Mouse (Mus musculus) kidney, postnatal 0 days (tissue): ENCODE data around the gene Magix. TPM values are rescaled to one million over a fixed set of nuclear protein-coding genes. Genes with fewer than 3 reads are reported as not detected.

Experiments used
- ATAC-seq: fragments of 200-750 bp; cut with Nextera tagmentation; replicated peaks from 2 replicates; pipeline ENCODE4 v1.8.0; 2017; ENCODE audit warnings: low read depth, moderate number of reproducible peaks, moderate TSS enrichment, moderate library complexity; ENCODE audit not compliant: low FRiP score
- DNase-seq: peaks from one replicate; pipeline ENCODE4 v3.0.0-alpha.2; 2016; ENCODE audit warnings: low spot score
- H3K27ac ChIP-seq: fragments of 300-500 bp; sonication (generic); 2 replicates; pipeline ENCODE4 v1.5.1; 2014; ENCODE audit warnings: mild to moderate bottlenecking
- H3K27me3 ChIP-seq: fragments of 300-500 bp; sonication (generic); 2 replicates; pipeline ENCODE4 v1.6.1; 2014; ENCODE audit warnings: low read length, mixed read lengths; ENCODE audit not compliant: insufficient read depth
- H3K36me3 ChIP-seq: fragments of 300-500 bp; sonication (generic); 2 replicates; pipeline ENCODE4 v1.6.1; 2014; ENCODE audit warnings: low read length, mixed read lengths; ENCODE audit not compliant: insufficient read depth
- H3K4me1 ChIP-seq: fragments of 300-500 bp; sonication (generic); replicated peaks from 2 replicates; pipeline ENCODE4 v1.6.1; 2014; ENCODE audit warnings: antibody characterized with exemption, low read length, mixed read lengths; ENCODE audit not compliant: insufficient read depth
- H3K4me2 ChIP-seq: fragments of 300-500 bp; sonication (generic); 2 replicates; pipeline ENCODE4 v1.6.1; 2014; ENCODE audit warnings: mild to moderate bottlenecking, low read length, moderate library complexity, mixed read lengths
- H3K4me3 ChIP-seq: fragments of 300-500 bp; sonication (generic); replicated peaks from 2 replicates; pipeline ENCODE4 v1.5.1; 2014; ENCODE audit warnings: low read depth, low read length
- H3K9ac ChIP-seq: fragments of 300-500 bp; sonication (generic); 2 replicates; pipeline ENCODE4 v1.6.1; 2014; ENCODE audit warnings: low read depth, low read length
- H3K9me3 ChIP-seq: fragments of 300-500 bp; sonication (generic); replicated peaks from 2 replicates; pipeline ENCODE4 v1.6.1; 2016; ENCODE audit warnings: low read length, inconsistent platforms, mixed read lengths
- CTCF ChIP-seq: IDR thresholded peaks from 2 replicates; pipeline ENCODE4 v1.5.1; 2016; ENCODE audit warnings: antibody characterized with exemption, low read depth, mild to moderate bottlenecking, moderate library complexity
- WGBS: fragments of 180-500 bp; shearing (Covaris S2); extraction: QIAGEN DNeasy Blood & Tissue Kit; methylation state at CpG from one replicate; pipeline ENCODE4 v1.1.7; 2014; 5-methylcytosine and 5-hydroxymethylcytosine counted together
- polyA plus RNA-seq: library from polyadenylated mRNA; unstranded; fragments of >200 nt; fragmentation: Nextera tagmentation; extraction: Ambion mirVana; gene quantifications from 2 replicates; pipeline ENCODE4 v1.2.1, GENCODE M21; 2015

Gene Magix
- polyA plus RNA-seq, 1 experiment from 2014 or later, result 2.3 TPM

DNA sequence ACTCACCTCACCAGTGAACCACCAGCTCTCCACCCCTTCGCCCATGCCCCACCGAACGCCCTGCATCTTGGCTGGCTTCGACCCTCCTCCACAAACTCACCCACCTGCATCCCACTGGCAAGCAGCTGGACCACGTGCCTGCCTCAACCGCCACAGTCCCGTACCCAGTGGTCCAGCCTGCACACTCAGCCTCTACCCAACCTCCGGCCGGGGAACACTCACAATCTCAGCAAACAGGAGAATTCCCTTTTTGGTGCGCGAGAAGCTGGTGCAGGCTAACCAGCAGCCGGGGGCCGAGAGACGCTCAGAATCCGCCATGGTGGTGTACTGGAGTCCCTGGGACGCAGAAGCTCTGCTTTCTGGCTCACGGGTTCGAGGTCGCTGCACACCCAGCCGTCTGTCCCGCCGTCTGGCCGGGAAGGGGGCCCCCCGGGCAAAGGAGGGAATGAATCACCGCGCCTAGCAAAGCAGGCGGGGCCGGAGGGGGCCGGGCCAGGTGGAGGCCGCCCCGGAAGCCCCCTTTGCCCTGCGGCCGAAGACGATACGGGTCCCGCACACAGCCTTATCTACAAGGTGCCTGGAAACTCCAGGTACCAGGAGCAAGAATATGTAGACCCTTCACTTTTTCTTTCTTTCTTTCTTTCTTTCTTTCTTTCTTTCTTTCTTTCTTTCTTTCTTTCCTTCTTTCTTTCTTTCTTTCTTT, 10.0 kb downstream of the Magix start, which contains the start of gene Plp2:
Gene Plp2 (minus strand): TSS at position 470 of the 703 bp plus-strand sequence.
- no peaks in the 10 kb centered on the region for H3K9me3 ChIP-seq
- no peak for DNase-seq
- WGBS, result 29% methylated on average over 35 of the region's 36 CpGs

DNA sequence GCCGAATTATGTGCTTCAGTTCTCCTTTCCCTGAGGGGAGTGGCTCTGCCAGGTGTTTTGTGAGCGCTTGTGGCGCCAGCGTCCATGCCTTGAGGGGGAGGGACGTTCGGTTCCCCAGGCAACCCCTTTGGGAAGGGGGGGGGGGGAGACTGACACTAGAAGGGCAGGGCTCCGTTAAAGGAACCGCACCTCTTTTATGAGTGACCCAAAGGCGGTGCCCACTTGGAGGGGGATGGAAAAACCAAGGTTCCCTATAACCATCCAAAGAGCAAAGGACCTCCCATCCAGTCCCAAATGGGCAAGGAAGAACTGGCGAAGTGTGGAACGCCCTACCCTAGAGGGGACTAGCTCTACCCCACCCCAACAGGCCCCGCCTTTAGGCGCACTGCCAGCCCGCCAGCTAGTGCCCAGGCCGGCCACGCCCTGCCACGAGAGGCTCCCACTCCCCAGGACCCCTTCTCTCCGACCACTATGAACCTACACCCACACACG, 10.6 kb downstream of the Magix start:
- Histone ChIP-seq H3K9ac (peak overlapping the region; percentile 59), H3K4me3 (peak overlapping the region; percentile 48), H3K27me3 (no peaks in the 10 kb centered on the region), H3K4me1 (0 out of 2 replicates have a peak, but pooled peaks cover 4% of the 10 kb centered on the region), H3K27ac (peak overlapping the region; percentile 79), H3K9me3 (no peaks in the 10 kb centered on the region), H3K36me3 (0 out of 2 replicates have a peak, but pooled peaks cover 3% of the 10 kb centered on the region), H3K4me2 (peak overlapping the region; percentile 55)
- 26% methylated on average over 10 of the region's 19 CpGs for WGBS
- DNase-seq (peak; percentile 50), ATAC-seq (peak; percentile 70)
- no peak for TF ChIP-seq CTCF

More for the DNA sequence above, 10.0 kb downstream of the Magix start, which contains the start of gene Plp2:
- Histone ChIP-seq H3K4me2 (peak within 1 kb of the TSS; percentile 55), H3K4me3 (peak within 1 kb of the TSS; percentile 48), H3K27ac (peak within 1 kb of the TSS; percentile 79), H3K4me1 (0 out of 2 replicates have a peak, but pooled peaks cover 4% of the 10 kb centered on the region), H3K9ac (peak within 1 kb of the TSS; percentile 59), H3K27me3 (no peaks in the 10 kb centered on the region), H3K36me3 (0 out of 2 replicates have a peak, but pooled peaks cover 3% of the 10 kb centered on the region)
- no peak for TF ChIP-seq CTCF
- ATAC-seq, result peak; percentile 53

DNA sequence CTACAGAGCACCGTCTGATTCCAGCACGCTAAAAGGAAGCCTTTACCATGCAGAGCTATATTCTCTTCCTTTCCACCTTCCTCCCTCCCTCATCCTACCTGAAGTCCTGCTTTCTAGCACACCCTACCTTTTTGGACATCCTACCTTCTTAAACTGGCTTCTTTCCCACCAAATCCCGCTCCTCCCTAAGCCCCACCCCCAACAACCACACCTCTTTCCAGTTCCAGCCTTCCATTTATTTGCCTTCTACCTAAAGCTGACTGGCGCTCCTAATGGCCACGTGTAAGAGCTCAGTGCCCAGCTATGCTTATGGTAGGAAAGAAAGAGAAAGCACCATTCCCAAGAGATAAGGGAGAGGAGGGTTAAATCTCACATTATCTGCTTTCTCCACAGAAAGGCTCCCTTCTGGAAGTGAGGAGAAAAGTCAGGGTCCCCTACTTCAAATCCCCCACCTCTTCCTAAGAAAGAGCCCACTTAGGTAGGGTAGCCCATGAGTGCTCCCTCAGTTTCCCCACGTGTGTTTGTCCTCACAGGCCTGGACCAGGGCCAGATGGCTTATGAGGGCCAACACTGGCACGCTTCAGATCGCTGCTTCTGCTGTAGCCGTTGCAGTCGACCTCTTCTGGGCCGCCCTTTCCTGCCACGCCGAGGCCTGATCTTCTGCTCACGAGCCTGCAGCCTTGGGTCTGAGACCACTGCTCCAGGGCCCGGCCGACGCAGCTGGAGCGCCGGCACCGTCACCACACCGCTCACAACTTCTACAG, 15.1 kb downstream of the Magix start:
- ATAC-seq, result no peak
- Histone ChIP-seq H3K9ac (no peak overlapping the region), H3K4me3 (no peak overlapping the region), H3K27ac (no peak overlapping the region), H3K36me3 (0 out of 2 replicates have a peak, but pooled peaks cover 7% of the 10 kb centered on the region), H3K9me3 (no peaks in the 10 kb centered on the region), H3K4me1 (no peaks in the 10 kb centered on the region), H3K4me2 (no peak overlapping the region), H3K27me3 (no peaks in the 10 kb centered on the region)
- DNase-seq, result no peak
- 74% methylated on average over 21 of the region's 21 CpGs for WGBS
- TF ChIP-seq CTCF, result no peak

DNA sequence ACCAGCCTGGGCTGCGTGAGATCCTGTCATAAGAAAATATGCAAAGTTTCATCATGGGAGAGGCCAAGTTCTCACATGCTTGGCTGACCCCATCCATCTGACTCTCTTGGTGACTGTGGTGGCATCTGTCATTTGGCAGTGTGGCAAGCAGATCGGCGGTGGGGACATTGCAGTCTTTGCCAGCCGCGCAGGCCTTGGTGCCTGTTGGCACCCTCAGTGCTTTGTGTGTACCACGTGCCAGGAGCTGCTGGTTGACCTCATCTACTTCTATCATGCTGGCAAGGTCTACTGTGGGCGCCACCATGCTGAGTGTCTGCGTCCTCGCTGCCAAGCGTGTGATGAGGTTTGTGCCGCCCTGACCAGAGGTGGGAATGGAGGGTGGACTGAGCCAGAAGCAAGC, 16.3 kb downstream of the Magix start:
- DNase-seq (no peak), ATAC-seq (no peak)
- no peak overlapping the region for H3K4me3 ChIP-seq
- no peaks in the 10 kb centered on the region for H3K4me1 ChIP-seq
- no peak overlapping the region for H3K9ac ChIP-seq
- H3K4me2 ChIP-seq, result no peak overlapping the region
- no peaks in the 10 kb centered on the region for H3K9me3 ChIP-seq
- 84% methylated on average over 11 of the region's 11 CpGs for WGBS
- TF ChIP-seq CTCF, result no peak
- H3K36me3 ChIP-seq, result 0 out of 2 replicates have a peak, but pooled peaks cover 7% of the 10 kb centered on the region
- H3K27ac ChIP-seq, result no peak overlapping the region
- H3K27me3 ChIP-seq, result no peaks in the 10 kb centered on the region

GRCm38 (mm10) chrX:7662936-7663335, 18.1 kb downstream of the Magix start:
- DNase-seq (no peak), ATAC-seq (no peak)
- WGBS, result 80% methylated on average over 3 of the region's 3 CpGs
- 0 out of 2 replicates have a peak, but pooled peaks cover 7% of the 10 kb centered on the region for H3K36me3 ChIP-seq
- 0 out of 2 replicates have a peak, but pooled peaks cover 4% of the 10 kb centered on the region for H3K4me1 ChIP-seq
- H3K27ac ChIP-seq, result no peak overlapping the region
- H3K27me3 ChIP-seq, result no peaks in the 10 kb centered on the region
- no peaks in the 10 kb centered on the region for H3K9me3 ChIP-seq
- no peak overlapping the region for H3K4me3 ChIP-seq
- H3K9ac ChIP-seq, result no peak overlapping the region
- TF ChIP-seq CTCF, result no peak
- no peak overlapping the region for H3K4me2 ChIP-seq

GRCm38 (mm10) chrX:7661086-7661485, 20.0 kb downstream of the Magix start:
- Histone ChIP-seq H3K4me2 (no peak overlapping the region), H3K27me3 (no peaks in the 10 kb centered on the region), H3K4me1 (0 out of 2 replicates have a peak, but pooled peaks cover 4% of the 10 kb centered on the region), H3K9me3 (no peaks in the 10 kb centered on the region), H3K4me3 (no peak overlapping the region), H3K27ac (no peak overlapping the region), H3K9ac (no peak overlapping the region), H3K36me3 (0 out of 2 replicates have a peak, but pooled peaks cover 3% of the 10 kb centered on the region)
- TF ChIP-seq CTCF, result no peak
- DNase-seq (no peak), ATAC-seq (no peak)
- WGBS, result 69% methylated on average over 4 of the region's 4 CpGs
